Mouse (Mus musculus) CD4-positive, CD25-positive, alpha-beta regulatory T cell, adult 9 weeks (primary cell): ENCODE measurements around the gene Plxnb2. TPM values are rescaled to one million over a fixed set of nuclear protein-coding genes. Genes with fewer than 3 reads are reported as not detected.

ENCODE experiments used
- polyA plus RNA-seq: library from polyadenylated mRNA; unstranded; fragments of 100-300 nt; shearing (Covaris generic); gene quantifications from one replicate; pipeline ENCODE4 v1.2.1, GENCODE M21; 2017

The Plxnb2 gene
- polyA plus RNA-seq: 4.4 TPM

GRCm38 (mm10) chr15:89180571-89181229 lies at the start of gene Plxnb2:
TSS of gene Plxnb2 (minus strand) at chr15:89180788.

DNA sequence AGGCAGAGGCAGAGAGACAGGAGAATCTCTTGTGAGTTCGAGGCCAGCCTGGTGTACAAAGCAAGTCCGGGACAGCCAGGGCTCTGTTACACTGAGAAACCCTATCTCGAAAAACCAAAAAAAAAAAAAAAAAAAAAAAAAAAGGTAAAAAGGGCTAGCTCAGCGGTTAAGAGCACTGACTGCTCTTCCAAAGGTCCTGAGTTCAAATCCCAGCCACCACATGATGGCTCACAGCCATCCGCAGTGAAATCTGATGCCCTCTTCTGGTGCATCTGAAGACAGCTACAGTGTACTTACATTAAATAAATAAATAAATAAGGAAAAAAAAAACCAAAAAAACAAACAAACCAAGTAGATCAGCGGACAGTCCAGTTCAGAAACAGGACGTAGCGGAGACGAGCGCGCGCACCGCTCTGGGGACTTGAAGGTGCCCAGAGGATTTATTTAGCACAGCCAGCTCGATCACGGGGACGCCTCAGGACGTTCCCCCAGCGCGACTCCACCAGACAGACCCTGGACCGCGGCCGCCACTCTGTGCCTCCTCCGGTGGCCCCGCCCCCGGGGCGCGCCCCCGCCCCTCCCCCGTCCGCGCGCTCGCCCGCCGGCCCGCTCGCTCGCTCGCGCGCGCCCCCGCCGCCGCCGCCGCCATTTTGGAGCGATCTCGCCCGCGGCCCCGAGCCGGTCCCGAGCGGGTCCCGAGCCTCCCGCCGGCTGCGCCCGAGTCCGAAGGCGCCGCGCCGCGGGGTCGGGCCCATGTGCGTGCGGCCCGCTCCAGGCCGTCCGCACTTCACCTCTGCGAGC lies 30.5 kb upstream of the Plxnb2 start, which contains the start of gene Ppp6r2:
TSS of gene Ppp6r2 (plus strand) at position 639 of the 801 bp plus-strand sequence.

DNA sequence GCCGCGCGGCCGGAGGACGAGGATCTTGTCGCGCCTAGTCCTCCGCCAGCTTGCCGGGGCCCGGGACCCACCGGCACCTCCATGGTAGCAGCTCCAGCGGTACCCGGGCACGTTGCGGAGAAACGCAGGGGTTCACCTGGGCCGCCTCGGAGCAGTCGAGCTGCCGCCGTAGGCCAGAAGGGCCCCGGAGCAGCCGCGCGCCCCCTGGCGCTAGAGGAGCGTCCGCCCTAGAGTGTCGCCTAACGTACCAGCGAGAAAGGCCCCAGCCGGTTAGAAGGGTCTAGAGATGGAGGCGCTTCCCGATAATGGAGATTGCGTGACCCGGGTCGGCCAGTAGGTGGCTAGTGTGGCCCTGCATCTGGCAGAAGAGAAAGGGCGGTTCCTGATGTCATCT lies 15.7 kb upstream of the Plxnb2 start, which contains the start of gene Dennd6b:
TSS of gene Dennd6b (minus strand) at position 184 of the 394 bp plus-strand sequence.

DNA sequence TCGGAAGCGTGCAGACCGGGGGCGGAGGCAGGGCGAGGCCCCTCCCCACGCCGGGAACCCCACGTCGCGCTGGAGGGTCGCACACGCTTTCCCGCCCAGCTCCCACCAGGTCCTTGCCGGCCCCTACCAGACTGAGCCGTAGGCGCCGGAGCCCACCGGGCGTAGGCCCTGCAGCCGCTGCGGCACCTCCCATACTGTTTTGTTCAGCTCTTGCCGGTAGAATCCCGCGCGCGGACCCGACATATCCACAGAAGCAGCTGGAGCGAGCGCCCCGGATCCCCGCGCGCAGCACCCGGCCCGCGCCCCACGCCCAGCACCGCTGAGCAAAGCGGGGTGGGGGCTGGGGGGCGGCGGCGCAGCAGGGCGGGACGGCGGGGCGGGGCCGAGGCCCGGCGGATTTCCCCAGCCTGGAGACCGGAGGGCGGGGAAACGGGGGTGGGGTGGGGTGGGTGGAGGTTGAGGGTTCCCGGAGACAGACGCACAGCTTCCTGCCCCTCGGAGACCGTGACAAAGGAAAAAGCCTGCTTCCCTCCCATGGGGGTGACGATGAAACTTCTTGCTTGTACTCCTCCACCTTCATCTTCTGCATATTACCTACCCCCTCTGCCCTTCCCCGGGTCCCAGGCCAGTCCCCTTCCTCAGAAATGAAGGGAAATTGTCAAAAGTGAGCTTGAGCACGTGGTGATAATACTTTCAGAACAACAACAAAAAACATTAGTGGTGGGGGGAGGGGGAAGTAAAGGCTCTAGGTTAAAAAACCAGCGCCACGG lies 31.1 kb downstream of the Plxnb2 start, which contains the start of gene Mapk11:
TSS of gene Mapk11 (minus strand) at position 358 of the 770 bp plus-strand sequence.

DNA sequence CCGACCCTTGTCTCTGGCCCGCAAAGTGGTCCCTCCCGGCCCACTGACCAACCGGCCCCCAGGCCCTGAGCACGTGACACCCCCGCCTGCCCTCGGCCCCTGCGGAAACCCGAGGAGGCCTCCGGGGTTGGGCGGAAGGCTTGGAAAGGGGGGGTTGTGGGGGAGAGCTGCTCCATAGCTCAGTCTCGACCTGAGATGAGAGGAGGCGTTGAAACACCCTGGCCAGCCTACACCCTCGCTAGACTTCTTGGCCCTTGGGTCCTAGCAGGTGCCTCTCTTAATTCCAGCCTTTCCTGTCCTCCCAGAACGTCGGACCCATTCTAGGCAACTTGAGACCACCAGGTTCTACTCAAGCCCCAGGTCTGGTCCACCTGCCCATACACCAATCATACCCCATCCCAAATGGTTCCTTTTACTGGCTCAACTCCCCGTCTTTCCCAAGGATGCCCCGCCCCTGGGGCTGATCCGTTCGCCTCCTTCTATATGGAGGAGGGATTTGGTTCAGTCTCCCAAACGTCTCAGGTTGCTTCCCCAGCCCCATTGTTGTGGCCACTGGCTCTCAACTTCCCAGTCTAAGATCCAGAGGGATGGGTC lies 39.8 kb downstream of the Plxnb2 start, which contains the start of gene Mapk12:
TSS of gene Mapk12 (minus strand) at position 45 of the 594 bp plus-strand sequence.

DNA sequence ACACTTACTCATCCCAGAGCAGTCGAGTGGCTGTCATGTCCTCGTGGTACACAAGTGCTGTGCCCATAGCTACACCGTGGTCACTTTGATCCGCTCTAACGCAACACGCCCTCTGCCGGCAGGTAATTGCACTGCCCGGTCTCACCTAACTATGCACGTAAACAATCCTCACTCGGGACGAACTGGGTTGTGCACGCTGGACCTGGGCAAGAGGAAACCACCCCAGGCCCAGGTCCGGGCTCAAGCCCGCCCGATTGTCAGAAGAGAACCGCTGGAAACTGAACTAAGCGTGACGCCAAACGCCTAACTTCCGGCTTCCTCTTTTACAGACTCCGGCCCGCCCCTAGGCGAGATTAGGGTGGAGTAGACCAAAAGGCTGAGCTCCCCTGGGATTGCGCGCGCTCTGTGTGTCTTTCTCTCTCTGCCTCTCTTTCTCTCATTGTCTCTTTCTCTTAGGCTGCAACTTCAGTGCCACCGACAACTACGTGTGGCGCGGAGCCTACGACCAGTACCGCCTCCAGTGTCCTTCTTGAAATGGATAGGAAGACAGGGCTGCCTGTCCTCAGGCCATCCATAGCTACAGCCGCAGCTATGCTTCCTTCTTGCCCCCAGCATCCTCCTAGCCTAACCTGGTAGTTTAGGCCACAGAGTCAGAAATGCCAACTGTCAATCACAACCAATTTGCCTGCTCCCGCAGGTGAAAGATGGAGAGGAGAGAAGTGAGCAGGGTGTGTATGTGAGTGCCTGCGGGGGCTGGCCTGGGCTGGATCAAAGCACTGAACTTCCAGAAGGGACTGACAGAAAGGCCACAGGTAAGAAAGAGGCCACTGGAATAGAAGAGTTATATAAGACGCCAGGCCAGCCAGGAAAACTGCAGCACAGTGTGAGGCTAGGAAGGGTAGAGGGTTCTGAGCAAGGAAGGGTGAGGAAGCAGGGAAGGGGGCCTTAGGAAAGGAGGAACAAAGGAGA lies 51.9 kb downstream of the Plxnb2 start, which contains the start of gene Hdac10:
TSS of gene Hdac10 (minus strand) at position 319 of the 969 bp plus-strand sequence.

DNA sequence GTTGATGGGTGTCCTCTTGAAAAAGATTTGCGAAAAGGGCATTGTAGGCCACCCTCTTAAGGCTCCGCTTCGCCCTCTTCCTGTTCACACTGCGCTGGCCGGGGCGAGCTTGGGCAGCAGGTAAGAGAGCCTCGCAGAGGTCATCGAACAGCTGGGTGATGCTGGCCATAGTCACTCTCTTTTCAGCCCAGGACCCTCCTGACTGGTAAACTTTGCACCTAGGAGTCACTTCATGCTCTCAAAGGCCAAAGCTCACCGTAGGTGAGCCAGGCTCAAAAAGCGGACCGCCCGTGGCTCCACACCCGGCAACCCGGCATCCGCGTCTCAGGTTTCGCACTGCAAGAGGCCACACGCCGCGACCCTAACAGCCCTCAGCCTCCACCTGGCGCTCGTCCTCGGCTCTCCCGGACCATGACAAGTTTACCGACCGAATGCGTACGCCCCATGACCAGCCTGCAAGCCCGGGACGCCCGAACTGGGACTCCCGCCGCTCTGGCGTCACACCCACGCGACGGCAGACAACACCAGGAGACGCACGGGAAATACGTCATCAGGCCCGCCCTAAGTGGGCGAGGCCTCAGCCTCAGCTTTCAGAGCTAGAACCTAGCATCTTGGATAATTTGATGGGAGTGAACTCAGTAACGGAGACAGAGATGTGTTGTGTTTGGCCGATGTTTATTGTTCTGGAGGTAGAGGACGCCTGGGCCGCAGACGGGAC lies 57.8 kb downstream of the Plxnb2 start, which contains the start of gene Tubgcp6:
TSS of gene Tubgcp6 (minus strand) at position 464 of the 718 bp plus-strand sequence.

Other genes starting within 250 kb of the Plxnb2 start
- not detected for gene Ttll8, start 226.4 kb downstream of the Plxnb2 start, polyA plus RNA-seq
- not detected for gene Mlc1, start 201.8 kb downstream of the Plxnb2 start, polyA plus RNA-seq
- not detected for gene Mov10l1, start 197.9 kb downstream of the Plxnb2 start, polyA plus RNA-seq
- not detected for gene Panx2, start 121.1 kb downstream of the Plxnb2 start, polyA plus RNA-seq
- gene Trabd, start 105.7 kb downstream of the Plxnb2 start, polyA plus RNA-seq: 48.7 TPM
- 4.5 TPM for gene Selenoo, start 91.7 kb downstream of the Plxnb2 start, polyA plus RNA-seq
- gene Tubgcp6, start 57.7 kb downstream of the Plxnb2 start, polyA plus RNA-seq: 34.3 TPM
- gene Hdac10, start 52.1 kb downstream of the Plxnb2 start, polyA plus RNA-seq: 65.7 TPM
- 5.4 TPM for gene Mapk12, start 40.1 kb downstream of the Plxnb2 start, polyA plus RNA-seq
- 46.0 TPM for gene Mapk11, start 31.2 kb downstream of the Plxnb2 start, polyA plus RNA-seq
- gene Dennd6b, start 15.7 kb upstream of the Plxnb2 start, polyA plus RNA-seq: 30.5 TPM
- 5.8 TPM for gene Ppp6r2, start 30.8 kb upstream of the Plxnb2 start, polyA plus RNA-seq
- 66.9 TPM for gene Sbf1, start 134.5 kb upstream of the Plxnb2 start, polyA plus RNA-seq
- gene Adm2, start 141.9 kb upstream of the Plxnb2 start, polyA plus RNA-seq: not detected
- gene Miox, start 153.6 kb upstream of the Plxnb2 start, polyA plus RNA-seq: not detected
- 75.3 TPM for gene Lmf2, start 174.9 kb upstream of the Plxnb2 start, polyA plus RNA-seq
- gene Ncaph2, start 174.9 kb upstream of the Plxnb2 start, polyA plus RNA-seq: 203 TPM
- 6.0 TPM for gene Sco2, start 193.1 kb upstream of the Plxnb2 start, polyA plus RNA-seq
- 0.57 TPM for gene Tymp, start 196.3 kb upstream of the Plxnb2 start, polyA plus RNA-seq
- gene Odf3b, start 198.5 kb upstream of the Plxnb2 start, polyA plus RNA-seq: 0.92 TPM
- 0.25 TPM for gene Klhdc7b, start 204.1 kb upstream of the Plxnb2 start, polyA plus RNA-seq
- gene Syce3, start 229.7 kb upstream of the Plxnb2 start, polyA plus RNA-seq: not detected
- gene Cpt1b, start 245.1 kb upstream of the Plxnb2 start, polyA plus RNA-seq: 0.32 TPM
- 8.6 TPM for gene C730034F03Rik, start 248.8 kb upstream of the Plxnb2 start, polyA plus RNA-seq
- not detected for gene Gm44502, start 248.9 kb upstream of the Plxnb2 start, polyA plus RNA-seq
- 104 TPM for gene Chkb, start 249.1 kb upstream of the Plxnb2 start, polyA plus RNA-seq